Mouse (Mus musculus) lung, embryonic 16.5 days (tissue): Measurements from ENCODE around the gene 1700088E04Rik. TPM values are rescaled to one million over a fixed set of nuclear protein-coding genes. Genes with fewer than 3 reads are reported as not detected.

Source experiments
- ATAC-seq: fragments of 200-750 bp; cut with Nextera tagmentation; 2 replicates; pipeline ENCODE4 v1.8.0; 2017; ENCODE audit warnings: low read depth, mild to moderate bottlenecking, moderate library complexity
- H3K27ac ChIP-seq: fragments of 300-500 bp; sonication (generic); 2 replicates; pipeline ENCODE4 v1.5.1; 2014; ENCODE audit warnings: mild to moderate bottlenecking, control low read depth, low read length
- H3K27me3 ChIP-seq: fragments of 300-500 bp; sonication (generic); 2 replicates; pipeline ENCODE4 v1.6.1; 2014; ENCODE audit warnings: low read depth, low read length, mixed read lengths; ENCODE audit not compliant: control insufficient read depth, insufficient read depth
- H3K36me3 ChIP-seq: fragments of 300-500 bp; sonication (generic); 2 replicates; pipeline ENCODE4 v1.6.1; 2014; ENCODE audit warnings: low read length; ENCODE audit not compliant: control insufficient read depth, insufficient read depth
- H3K4me1 ChIP-seq: fragments of 300-500 bp; sonication (generic); replicated peaks from 2 replicates; pipeline ENCODE4 v1.6.1; 2014; ENCODE audit warnings: low read length, mixed read lengths; ENCODE audit not compliant: control insufficient read depth, insufficient read depth
- H3K4me2 ChIP-seq: fragments of 300-500 bp; sonication (generic); 2 replicates; pipeline ENCODE4 v1.6.1; 2014; ENCODE audit warnings: low read depth, low read length, control low read depth
- H3K4me3 ChIP-seq: fragments of 300-500 bp; sonication (generic); 2 replicates; pipeline ENCODE4 v1.5.1; 2014; ENCODE audit warnings: mild to moderate bottlenecking, low read length, control low read depth
- H3K9ac ChIP-seq: fragments of 300-500 bp; sonication (generic); 2 replicates; pipeline ENCODE4 v1.6.1; 2014; ENCODE audit warnings: low read length, control low read depth
- H3K9me3 ChIP-seq: fragments of 300-500 bp; sonication (generic); 2 replicates; pipeline ENCODE4 v1.6.1; 2016; ENCODE audit warnings: low read length; ENCODE audit not compliant: control insufficient read depth
- WGBS: fragments of 180-500 bp; shearing (Covaris S2); extraction: QIAGEN DNeasy Blood & Tissue Kit; methylation state at CpG from one replicate; pipeline ENCODE4 v1.1.7; 2014; 5-methylcytosine and 5-hydroxymethylcytosine counted together
- polyA plus RNA-seq: library from polyadenylated mRNA; unstranded; fragments of >200 nt; fragmentation: Nextera tagmentation; extraction: Ambion mirVana; gene quantifications from 2 replicates; pipeline ENCODE4 v1.2.1, GENCODE M21; 2015

1700088E04Rik gene
- polyA plus RNA-seq, 1 experiment from 2014 or later: 16.3 TPM

GRCm38 (mm10) chr15:79110031-79110430 is 31.0 kb downstream of the 1700088E04Rik start:
- ATAC-seq: no peak
- Histone ChIP-seq H3K9me3 (no peaks in the 10 kb centered on the region), H3K9ac (peak overlapping the region; percentile 91), H3K27me3 (no peaks in the 10 kb centered on the region), H3K36me3 (peaks cover 8% of the 10 kb centered on the region), H3K4me3 (peak overlapping the region; percentile 87), H3K4me2 (peak overlapping the region; percentile 80), H3K4me1 (peaks cover 20% of the 10 kb centered on the region), H3K27ac (no peak overlapping the region)
- WGBS: 17% methylated on average over 9 of the region's 9 CpGs

DNA sequence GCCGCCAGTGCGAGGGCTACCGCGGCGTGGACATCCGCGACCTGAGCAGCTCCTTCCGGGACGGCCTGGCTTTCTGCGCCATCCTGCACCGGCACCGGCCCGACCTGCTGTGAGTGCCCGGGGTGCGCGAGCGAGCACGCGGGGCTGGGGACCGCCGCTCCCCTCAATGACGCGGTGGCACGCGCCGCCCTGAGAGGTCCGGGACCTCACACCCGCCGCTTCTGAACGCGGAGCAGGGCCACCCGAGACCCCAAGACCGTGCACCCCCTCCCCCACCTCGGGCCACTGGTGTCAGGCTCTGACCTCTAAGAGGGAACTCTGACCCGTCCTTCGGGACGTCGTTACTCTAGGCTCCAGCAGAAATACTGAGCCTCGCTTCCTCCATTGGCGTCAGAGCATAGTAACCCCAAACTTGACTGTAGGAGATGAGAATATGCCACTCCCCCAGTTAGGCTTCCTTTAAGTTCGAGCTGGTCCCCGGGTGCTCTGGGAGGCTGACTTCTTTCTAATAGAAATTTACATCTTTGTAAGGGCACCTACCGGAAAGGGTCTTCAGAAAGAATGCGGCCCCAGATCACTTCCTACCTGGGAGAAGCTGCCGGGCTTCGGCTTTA is 31.6 kb downstream of the 1700088E04Rik start:
- H3K4me1 ChIP-seq: peaks cover 20% of the 10 kb centered on the region
- WGBS: under 1% methylated on average over 46 of the region's 46 CpGs
- no peak; the same call in 1 of the 2 replicates for ATAC-seq
- H3K9ac ChIP-seq: peak overlapping the region; percentile 91
- no peaks in the 10 kb centered on the region for H3K27me3 ChIP-seq
- H3K4me3 ChIP-seq: peak overlapping the region; percentile 87
- H3K36me3 ChIP-seq: peaks cover 4% of the 10 kb centered on the region; the same call in 1 of the 2 replicates
- H3K9me3 ChIP-seq: no peaks in the 10 kb centered on the region
- H3K27ac ChIP-seq: peak overlapping the region; percentile 78
- peak overlapping the region; percentile 80 for H3K4me2 ChIP-seq

DNA sequence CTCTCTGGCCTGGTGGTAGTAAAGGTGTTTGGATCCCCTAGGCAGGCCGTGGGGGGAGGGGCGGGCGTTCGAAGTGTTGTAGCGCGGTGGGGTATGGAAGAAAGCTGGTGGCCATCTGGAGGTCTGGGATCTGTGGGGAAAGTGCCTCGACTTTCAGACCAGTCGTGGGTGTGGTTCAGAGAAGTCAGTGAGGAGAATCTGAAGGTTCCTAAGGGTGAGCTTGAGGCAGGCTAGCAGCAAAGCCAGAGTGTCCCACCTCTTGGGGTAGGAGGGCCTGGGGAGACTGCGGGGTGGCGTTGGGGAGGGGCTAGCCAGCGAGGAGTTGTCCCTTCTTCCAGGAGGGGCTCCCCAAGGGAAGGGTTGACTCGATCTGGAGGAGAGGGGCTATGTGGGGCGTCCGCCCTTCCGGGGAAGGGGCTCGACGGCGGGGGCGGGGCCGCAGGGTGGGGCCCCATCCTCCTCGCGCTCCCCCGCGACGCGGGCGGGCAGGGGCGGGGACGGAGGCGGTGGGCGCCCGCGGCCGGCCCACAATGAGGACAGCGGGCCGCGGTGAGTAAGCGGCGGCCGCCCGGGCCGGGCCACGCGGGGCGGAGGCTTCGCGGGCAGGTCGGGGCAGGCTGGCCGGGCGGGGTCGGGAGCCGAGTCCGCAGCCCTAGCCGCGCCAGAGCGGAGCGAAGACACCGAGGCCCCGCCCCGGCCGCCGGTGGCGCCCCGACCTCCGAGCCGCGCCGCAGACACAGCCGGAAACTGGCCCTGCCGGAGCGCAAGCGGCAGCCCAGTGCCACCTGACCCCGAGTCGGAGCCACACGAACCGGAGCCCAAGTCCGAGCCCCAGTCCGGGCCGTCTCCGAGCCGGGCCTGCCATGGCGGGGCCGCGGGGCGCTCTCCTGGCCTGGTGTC is 32.4 kb downstream of the 1700088E04Rik start, which contains the start of gene Micall1:
Micall1 (plus strand) TSS at position 478 of the 900 bp plus-strand sequence.
- Histone ChIP-seq H3K4me1 (peaks cover 20% of the 10 kb centered on the region), H3K27me3 (no peaks in the 10 kb centered on the region), H3K27ac (peak within 1 kb of the TSS; percentile 78), H3K4me2 (peak within 1 kb of the TSS; percentile 80), H3K36me3 (peaks cover 4% of the 10 kb centered on the region; the same call in 1 of the 2 replicates), H3K9ac (peak within 1 kb of the TSS; percentile 91), H3K4me3 (peak within 1 kb of the TSS; percentile 87), H3K9me3 (no peaks in the 10 kb centered on the region)
- WGBS: under 1% methylated on average over 41 of the region's 85 CpGs
- peak; percentile 87 for ATAC-seq

- ATAC-seq: no peak
- H3K4me2 ChIP-seq: peak overlapping the region; percentile 80
- no peaks in the 10 kb centered on the region for H3K27me3 ChIP-seq
- H3K9me3 ChIP-seq: no peaks in the 10 kb centered on the region
- peak overlapping the region; percentile 78 for H3K27ac ChIP-seq
- H3K4me3 ChIP-seq: peak overlapping the region; percentile 87
- H3K4me1 ChIP-seq: peaks cover 20% of the 10 kb centered on the region
- H3K9ac ChIP-seq: peak overlapping the region; percentile 91; the same call in 1 of the 2 replicates
- peaks cover 4% of the 10 kb centered on the region; the same call in 1 of the 2 replicates for H3K36me3 ChIP-seq
- WGBS: 12% methylated on average over 7 of the region's 7 CpGs
Measured at GRCm38 (mm10) chr15:79107966-79108365, 33.1 kb downstream of the 1700088E04Rik start.

DNA sequence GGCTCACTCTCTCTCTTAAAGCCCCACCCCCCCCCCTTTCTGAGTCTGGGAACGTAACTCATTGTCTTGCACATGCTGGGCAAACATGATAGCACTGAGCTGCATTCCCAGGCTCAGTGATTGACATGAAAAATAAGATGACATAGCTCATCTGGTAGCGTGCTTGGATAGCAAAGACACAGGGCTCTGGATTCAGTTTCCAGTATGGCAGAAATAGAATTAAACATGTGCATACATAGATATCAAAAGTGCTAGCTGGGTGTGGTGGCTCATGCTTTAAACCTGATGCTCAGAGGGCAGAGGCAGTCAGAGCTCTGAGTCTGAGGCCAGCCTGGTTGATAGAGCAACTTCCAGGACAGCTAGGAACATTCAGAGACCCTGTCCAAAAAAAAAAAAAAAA is 35.2 kb downstream of the 1700088E04Rik start:
- Histone ChIP-seq H3K27ac (no peak overlapping the region), H3K27me3 (no peaks in the 10 kb centered on the region), H3K4me1 (peaks cover 13% of the 10 kb centered on the region), H3K9me3 (no peaks in the 10 kb centered on the region), H3K4me2 (no peak overlapping the region), H3K36me3 (no peaks in the 10 kb centered on the region), H3K4me3 (no peak overlapping the region), H3K9ac (no peak overlapping the region)
- no peak for ATAC-seq
- WGBS: 50% methylated on average over 2 of the region's 2 CpGs

DNA sequence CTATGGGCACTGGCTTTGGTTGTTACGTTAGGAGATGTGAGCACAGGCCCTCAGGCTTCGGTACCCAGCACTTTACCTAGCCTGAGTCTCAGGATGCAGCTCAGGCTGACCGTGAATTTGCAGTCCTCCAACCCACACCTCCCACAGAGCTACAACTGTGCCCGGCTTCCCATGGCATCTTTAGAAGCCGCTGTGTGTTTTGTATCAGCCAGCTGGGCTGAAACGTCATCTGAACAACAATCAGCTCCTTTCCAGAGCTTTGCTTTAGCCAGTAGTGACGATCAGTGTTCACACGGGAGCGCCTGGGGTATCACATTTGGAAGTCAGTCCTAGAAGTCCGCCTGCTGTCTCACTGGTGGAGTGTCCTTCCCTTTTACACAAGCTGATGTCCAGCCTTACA is 37.8 kb downstream of the 1700088E04Rik start:
- Histone ChIP-seq H3K4me1 (peaks cover 17% of the 10 kb centered on the region), H3K9ac (no peak overlapping the region)
- 75% methylated on average over 10 of the region's 10 CpGs for WGBS

GRCm38 (mm10) chr15:79101531-79101930 is 39.5 kb downstream of the 1700088E04Rik start:
- no peak for ATAC-seq
- no peaks in the 10 kb centered on the region for H3K9me3 ChIP-seq
- H3K4me2 ChIP-seq: no peak overlapping the region
- no peaks in the 10 kb centered on the region for H3K27me3 ChIP-seq
- H3K27ac ChIP-seq: no peak overlapping the region
- H3K9ac ChIP-seq: no peak overlapping the region
- H3K4me1 ChIP-seq: peaks cover 31% of the 10 kb centered on the region
- H3K4me3 ChIP-seq: no peak overlapping the region
- H3K36me3 ChIP-seq: no peaks in the 10 kb centered on the region

More for the DNA sequence above, 37.8 kb downstream of the 1700088E04Rik start:
- no peak for ATAC-seq
- Histone ChIP-seq H3K36me3 (no peaks in the 10 kb centered on the region), H3K27ac (no peak overlapping the region), H3K4me2 (no peak overlapping the region), H3K4me3 (no peak overlapping the region), H3K27me3 (no peaks in the 10 kb centered on the region), H3K9me3 (no peaks in the 10 kb centered on the region)

- WGBS: 67% methylated on average over 4 of the region's 4 CpGs
- Histone ChIP-seq H3K4me3 (no peak overlapping the region), H3K9ac (no peak overlapping the region), H3K4me2 (no peak overlapping the region), H3K27me3 (no peaks in the 10 kb centered on the region), H3K27ac (no peak overlapping the region), H3K4me1 (peaks cover 37% of the 10 kb centered on the region), H3K9me3 (no peaks in the 10 kb centered on the region), H3K36me3 (peaks cover 6% of the 10 kb centered on the region; the same call in 1 of the 2 replicates)
- no peak for ATAC-seq
Measured at GRCm38 (mm10) chr15:79100391-79100790, 40.7 kb downstream of the 1700088E04Rik start.

- peak overlapping the region; percentile 31 for H3K4me2 ChIP-seq
- H3K4me1 ChIP-seq: peaks cover 37% of the 10 kb centered on the region
- ATAC-seq: peak; percentile 58
- no peak overlapping the region for H3K4me3 ChIP-seq
- H3K9me3 ChIP-seq: no peaks in the 10 kb centered on the region
- H3K27ac ChIP-seq: peak overlapping the region; percentile 84
- no peaks in the 10 kb centered on the region for H3K27me3 ChIP-seq
- no peak overlapping the region for H3K9ac ChIP-seq
- 34% methylated on average over 4 of the region's 4 CpGs for WGBS
- H3K36me3 ChIP-seq: peaks cover 8% of the 10 kb centered on the region; the same call in 1 of the 2 replicates
Measured at GRCm38 (mm10) chr15:79099456-79099855, 41.6 kb downstream of the 1700088E04Rik start.
